Mouse (Mus musculus): ENCODE results near the gene Csnk2a1. TPM values are rescaled to one million over a fixed set of nuclear protein-coding genes. Genes with fewer than 3 reads are reported as not detected.
A peak's percentile ranks its signal among the peaks of the same experiment; 100 is the strongest.
"Not testable (repeated sequence)": the region's sequence is repeated elsewhere in the genome, so short reads cannot be mapped to it uniquely, and the experiment has no call there.

Csnk2a1 gene
- polyA plus RNA-seq, 1 experiment from 2014 or later, result 89.7 TPM

- Histone ChIP-seq H3K36me3 (peaks cover 45% of the 10 kb centered on the region), H3K9ac (no peak overlapping the region), H3K9me3 (no peaks in the 10 kb centered on the region), H3K27me3 (no peaks in the 10 kb centered on the region), H3K27ac (replicated peaks) (no peak overlapping the region), H3K4me3 (no peak overlapping the region), H3K4me2 (no peak overlapping the region), H3K4me1 (replicated peaks) (no peaks in the 10 kb centered on the region)
- 86% methylated on average over 4 of the region's 4 CpGs for WGBS
- no peak for ATAC-seq (ENCODE audit: low read depth)
Measured at GRCm38 (mm10) chr2:152250511-152250910, 23.9 kb downstream of the Csnk2a1 start.

GRCm38 (mm10) chr2:152259739-152260138 lies 33.1 kb downstream of the Csnk2a1 start:
- ATAC-seq (ENCODE audit: low read depth), result no peak
- no peak overlapping the region for H3K27ac ChIP-seq (replicated peaks)

GRCm38 (mm10) chr2:152273639-152274038 lies 47.0 kb downstream of the Csnk2a1 start:
- Histone ChIP-seq H3K36me3 (peaks cover 84% of the 10 kb centered on the region), H3K27me3 (no peaks in the 10 kb centered on the region), H3K4me1 (replicated peaks) (no peaks in the 10 kb centered on the region), H3K27ac (replicated peaks) (no peak overlapping the region), H3K4me2 (no peak overlapping the region), H3K4me3 (no peak overlapping the region), H3K9ac (no peak overlapping the region), H3K9me3 (no peaks in the 10 kb centered on the region)
- WGBS, result 82% methylated on average over 2 of the region's 2 CpGs
- ATAC-seq (ENCODE audit: low read depth), result no peak

More at GRCm38 (mm10) chr2:152259739-152260138, 33.1 kb downstream of the Csnk2a1 start:
- peaks cover 79% of the 10 kb centered on the region for H3K36me3 ChIP-seq
- H3K9me3 ChIP-seq, result no peaks in the 10 kb centered on the region
- H3K4me1 ChIP-seq (replicated peaks), result no peaks in the 10 kb centered on the region
- H3K9ac ChIP-seq, result no peak overlapping the region
- no peak overlapping the region for H3K4me3 ChIP-seq
- no peak overlapping the region for H3K4me2 ChIP-seq
- no peaks in the 10 kb centered on the region for H3K27me3 ChIP-seq
- WGBS, result 85% methylated on average over 1 of the region's 1 CpGs

GRCm38 (mm10) chr2:152281407-152281806 lies 54.8 kb downstream of the Csnk2a1 start:
- ATAC-seq (ENCODE audit: low read depth), result no peak
- no peak overlapping the region for H3K4me3 ChIP-seq
- H3K9me3 ChIP-seq, result no peaks in the 10 kb centered on the region
- 97% methylated on average over 3 of the region's 3 CpGs for WGBS
- H3K27ac ChIP-seq (replicated peaks), result no peak overlapping the region
- no peaks in the 10 kb centered on the region for H3K4me1 ChIP-seq (replicated peaks)
- H3K36me3 ChIP-seq, result peaks cover 82% of the 10 kb centered on the region
- no peak overlapping the region for H3K9ac ChIP-seq
- H3K4me2 ChIP-seq, result no peak overlapping the region
- H3K27me3 ChIP-seq, result no peaks in the 10 kb centered on the region

- no peaks in the 10 kb centered on the region for H3K27me3 ChIP-seq
- no peak overlapping the region for H3K4me2 ChIP-seq
- ATAC-seq (ENCODE audit: low read depth), result no peak
- peaks cover 49% of the 10 kb centered on the region for H3K36me3 ChIP-seq
- H3K4me1 ChIP-seq (replicated peaks), result no peaks in the 10 kb centered on the region
- no peak overlapping the region for H3K4me3 ChIP-seq
- 93% methylated on average over 5 of the region's 5 CpGs for WGBS
- no peak overlapping the region for H3K27ac ChIP-seq (replicated peaks)
- no peaks in the 10 kb centered on the region for H3K9me3 ChIP-seq
- no peak overlapping the region for H3K9ac ChIP-seq
Measured at GRCm38 (mm10) chr2:152287560-152287959, 60.9 kb downstream of the Csnk2a1 start.

- no peaks in the 10 kb centered on the region for H3K27me3 ChIP-seq
- H3K9me3 ChIP-seq, result no peaks in the 10 kb centered on the region
- H3K9ac ChIP-seq, result no peak overlapping the region
- H3K4me2 ChIP-seq, result no peak overlapping the region
- peaks cover under 1% of the 10 kb centered on the region; the same call in 1 of the 2 replicates for H3K4me1 ChIP-seq (replicated peaks)
- H3K36me3 ChIP-seq, result peaks cover 44% of the 10 kb centered on the region
- H3K4me3 ChIP-seq, result no peak overlapping the region
- H3K27ac ChIP-seq (replicated peaks), result no peak overlapping the region
- 87% methylated on average over 8 of the region's 8 CpGs for WGBS
- ATAC-seq (ENCODE audit: low read depth), result no peak
Measured at GRCm38 (mm10) chr2:152288046-152288445, 61.4 kb downstream of the Csnk2a1 start.

- not testable (repeated sequence) for H3K9ac ChIP-seq; H3K27me3 ChIP-seq; H3K4me2 ChIP-seq; H3K4me1 ChIP-seq (replicated peaks); ATAC-seq (ENCODE audit: low read depth); H3K9me3 ChIP-seq; H3K27ac ChIP-seq (replicated peaks); H3K4me3 ChIP-seq
- peaks cover 28% of the 10 kb centered on the region for H3K36me3 ChIP-seq
- WGBS, result 89% methylated on average over 2 of the region's 2 CpGs
Measured at GRCm38 (mm10) chr2:152289623-152290022, 63.0 kb downstream of the Csnk2a1 start.

GRCm38 (mm10) chr2:152292475-152292874 lies 65.8 kb downstream of the Csnk2a1 start:
- no peaks in the 10 kb centered on the region for H3K27me3 ChIP-seq
- H3K27ac ChIP-seq (replicated peaks), result no peak overlapping the region
- WGBS, result 62% methylated on average over 2 of the region's 2 CpGs
- no peaks in the 10 kb centered on the region for H3K9me3 ChIP-seq
- H3K4me1 ChIP-seq (replicated peaks), result peaks cover 30% of the 10 kb centered on the region
- no peak overlapping the region for H3K9ac ChIP-seq
- no peak overlapping the region for H3K4me2 ChIP-seq
- ATAC-seq (ENCODE audit: low read depth), result no peak
- no peak overlapping the region for H3K4me3 ChIP-seq
- H3K36me3 ChIP-seq, result peaks cover 9% of the 10 kb centered on the region; the same call in 1 of the 2 replicates

GRCm38 (mm10) chr2:152293179-152293726 lies 66.6 kb downstream of the Csnk2a1 start:
- peak overlapping the region; percentile 40; the same call in 1 of the 2 replicates for H3K27ac ChIP-seq (replicated peaks)
- H3K4me2 ChIP-seq, result peak overlapping the region; percentile 80
- WGBS, result 2% methylated on average over 15 of the region's 15 CpGs

GRCm38 (mm10) chr2:152293727-152294475 lies 67.3 kb downstream of the Csnk2a1 start, which contains the start of gene Tbc1d20:
TSS of gene Tbc1d20 (plus strand) at chr2:152293828.
- no peaks in the 10 kb centered on the region for H3K27me3 ChIP-seq
- peaks cover 36% of the 10 kb centered on the region for H3K4me1 ChIP-seq (replicated peaks)
- peak within 1 kb of the TSS; percentile 80 for H3K4me2 ChIP-seq
- under 1% methylated on average over 70 of the region's 70 CpGs for WGBS
- no peaks in the 10 kb centered on the region for H3K9me3 ChIP-seq
- peak within 1 kb of the TSS; percentile 90 for H3K4me3 ChIP-seq
- ATAC-seq (ENCODE audit: low read depth), result peak; percentile 98
- no peaks in the 10 kb centered on the region for H3K36me3 ChIP-seq
- H3K9ac ChIP-seq, result peak within 1 kb of the TSS; percentile 96
- H3K27ac ChIP-seq (replicated peaks), result peak within 1 kb of the TSS; percentile 86

More at GRCm38 (mm10) chr2:152293179-152293726, 66.6 kb downstream of the Csnk2a1 start:
- peak; percentile 68 for ATAC-seq (ENCODE audit: low read depth)
- Histone ChIP-seq H3K9me3 (no peaks in the 10 kb centered on the region), H3K4me1 (replicated peaks) (peaks cover 36% of the 10 kb centered on the region), H3K4me3 (peak overlapping the region; percentile 90), H3K9ac (peak overlapping the region; percentile 96), H3K27me3 (no peaks in the 10 kb centered on the region), H3K36me3 (0 out of 2 replicates have a peak, but pooled peaks cover 3% of the 10 kb centered on the region)

GRCm38 (mm10) chr2:152294541-152294940 lies 67.9 kb downstream of the Csnk2a1 start:
- peak overlapping the region; percentile 90 for H3K4me3 ChIP-seq
- no peaks in the 10 kb centered on the region for H3K9me3 ChIP-seq
- H3K27ac ChIP-seq (replicated peaks), result no peak overlapping the region
- H3K36me3 ChIP-seq, result no peaks in the 10 kb centered on the region
- peak overlapping the region; percentile 80 for H3K4me2 ChIP-seq
- peaks cover 36% of the 10 kb centered on the region for H3K4me1 ChIP-seq (replicated peaks)
- no peak for ATAC-seq (ENCODE audit: low read depth)
- WGBS, result 29% methylated on average over 5 of the region's 5 CpGs
- H3K9ac ChIP-seq, result peak overlapping the region; percentile 96
- H3K27me3 ChIP-seq, result no peaks in the 10 kb centered on the region

GRCm38 (mm10) chr2:152302862-152303261 lies 76.2 kb downstream of the Csnk2a1 start:
- peaks cover 2% of the 10 kb centered on the region; the same call in 1 of the 2 replicates for H3K4me1 ChIP-seq (replicated peaks)
- H3K4me2 ChIP-seq, result no peak overlapping the region
- peaks cover 57% of the 10 kb centered on the region for H3K36me3 ChIP-seq
- no peaks in the 10 kb centered on the region for H3K27me3 ChIP-seq
- no peak overlapping the region for H3K27ac ChIP-seq (replicated peaks)
- WGBS, result 86% methylated on average over 2 of the region's 2 CpGs
- no peaks in the 10 kb centered on the region for H3K9me3 ChIP-seq
- H3K9ac ChIP-seq, result no peak overlapping the region
- H3K4me3 ChIP-seq, result no peak overlapping the region
- ATAC-seq (ENCODE audit: low read depth), result no peak

Measured in neural tube, embryonic 13.5 days (tissue).